ENCODE assay signal across 10 mouse cellular contexts in the genomic region with DNA sequence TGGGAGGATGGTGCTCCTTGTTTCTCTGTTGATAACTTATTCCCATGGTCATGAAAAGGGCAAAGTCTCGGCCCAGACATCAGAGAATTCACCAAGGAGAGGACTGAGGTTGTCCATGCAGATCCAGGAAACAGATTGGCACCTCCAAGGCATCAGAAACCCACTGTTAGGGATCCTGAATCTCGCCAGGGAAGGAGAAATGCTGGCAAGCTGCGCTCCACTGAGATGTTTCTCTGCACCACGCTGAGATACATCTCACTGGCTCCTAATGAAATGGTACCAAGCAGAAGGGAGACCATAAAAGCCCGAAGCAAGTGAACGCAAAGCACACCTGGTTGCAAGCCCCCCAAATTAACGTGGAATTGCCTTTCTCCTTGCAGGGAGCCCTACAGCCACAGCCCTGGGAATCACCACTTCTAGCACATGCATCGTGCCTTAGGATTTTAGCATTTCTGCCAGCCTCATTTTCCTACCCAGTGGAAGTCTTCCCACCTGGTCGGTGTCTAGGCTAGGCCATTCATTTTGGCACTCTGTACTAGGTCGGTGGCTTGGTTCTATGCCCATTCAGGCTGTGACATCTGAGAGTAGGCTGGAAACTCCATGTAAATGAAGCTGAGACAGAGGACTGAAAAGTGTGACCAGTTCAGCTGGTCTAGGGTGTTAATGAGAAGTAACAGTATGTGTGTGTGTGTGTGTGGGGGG.
DNase-seq lines count a peak whose midpoint lies in the region; ATAC-seq lines count a peak whose summit lies in the region.
"Had no signal": no experiment of that assay in that cellular context is flagged by ENCODE, and none has a peak within 500 bp of the region (broad histone marks: within the 10 kb centered on the region; RNA-seq: fewer than 3 reads in every experiment).

No protein-coding gene starts in this region.

- H3K9me3 ChIP-seq in forebrain, embryonic 16.5 days (ENCODE audit: control insufficient read depth, low read length) = no peaks in the 10 kb centered on the region
- no peaks in the 10 kb centered on the region for H3K9me3 ChIP-seq in midbrain, embryonic 12.5 days
- H3K9me3 ChIP-seq: lung, embryonic 15.5 days had no signal

- H3K4me1 ChIP-seq in forebrain, embryonic 16.5 days (replicated peaks; ENCODE audit: control insufficient read depth, insufficient read depth, low read length) = peaks cover 45% of the 10 kb centered on the region
- H3K4me1 ChIP-seq in midbrain, embryonic 12.5 days = peaks cover 49% of the 10 kb centered on the region

- DNase-seq in cerebellum, adult 11 months = peak; percentile 30
- DNase-seq in cerebellum, adult 9-10 months = peak; percentile 60
- no peak for DNase-seq in right cerebral cortex, postnatal 25 days
- no peak for DNase-seq in lung, postnatal 4 days
- DNase-seq in lung, postnatal 14 days = no peak
- DNase-seq in left cerebral cortex, adult 11 months (ENCODE audit: low spot score) = no peak
- DNase-seq: adrenal gland, postnatal 36 days had no signal

- no peaks in the 10 kb centered on the region for H3K27me3 ChIP-seq in forebrain, embryonic 16.5 days (replicated peaks; ENCODE audit: control insufficient read depth, insufficient read depth, low read length)
- H3K27me3 ChIP-seq in midbrain, embryonic 12.5 days = no peaks in the 10 kb centered on the region
- H3K27me3 ChIP-seq: lung, embryonic 15.5 days had no signal

- H3K36me3 ChIP-seq in forebrain, embryonic 16.5 days (ENCODE audit: control insufficient read depth, insufficient read depth) = no peaks in the 10 kb centered on the region
- no peaks in the 10 kb centered on the region for H3K36me3 ChIP-seq in midbrain, embryonic 12.5 days
- H3K36me3 ChIP-seq: lung, embryonic 15.5 days had no signal

- WGBS in forebrain, embryonic 16.5 days = 47% methylated on average over 10 of the region's 10 CpGs
- 75% methylated on average over 10 of the region's 10 CpGs for WGBS in midbrain, embryonic 12.5 days

- no peak overlapping the region for H3K9ac ChIP-seq in forebrain, embryonic 16.5 days (replicated peaks; ENCODE audit: low read depth, low read length)
- no peak overlapping the region for H3K9ac ChIP-seq in midbrain, embryonic 12.5 days (replicated peaks)
- H3K9ac ChIP-seq: lung, embryonic 15.5 days had no signal

- ATAC-seq in forebrain, embryonic 16.5 days = peak; percentile 51
- peak; percentile 18 for ATAC-seq in midbrain, embryonic 12.5 days (ENCODE audit: low FRiP score, low read depth)

- H3K4me3 ChIP-seq in forebrain, embryonic 16.5 days (replicated peaks; ENCODE audit: low read length) = no peak overlapping the region
- no peak overlapping the region for H3K4me3 ChIP-seq in midbrain, embryonic 12.5 days
- H3K4me3 ChIP-seq: lung, embryonic 15.5 days had no signal

- no peak overlapping the region for H3K4me2 ChIP-seq in forebrain, embryonic 16.5 days (ENCODE audit: low read length)
- H3K4me2 ChIP-seq in midbrain, embryonic 12.5 days (replicated peaks) = no peak overlapping the region
- H3K4me2 ChIP-seq: lung, embryonic 15.5 days had no signal

- peak overlapping the region; percentile 86 for H3K27ac ChIP-seq in forebrain, embryonic 16.5 days (ENCODE audit: low read length)
- 0 out of 2 replicates have a peak overlapping the region, but pooled peaks have one; percentile 46 for H3K27ac ChIP-seq in midbrain, embryonic 12.5 days (replicated peaks)

Comparison
In these comparisons a context has a peak if more than half of its experiments do, and no peak if none do; other contexts are left out.
1. DNase-seq: peak in cerebellum, adult 11 months (single experiment) and cerebellum, adult 9-10 months (single experiment); none in right cerebral cortex, postnatal 25 days (single experiment), lung, postnatal 4 days (0 of 2), lung, postnatal 14 days (single experiment) and left cerebral cortex, adult 11 months (single experiment).